In genomic region chr3:6173775-6174174, GRCm38 (mm10) we compare ENCODE assay signal across 16 mouse cellular contexts.
"Had no signal": no experiment of that assay in that cellular context is flagged by ENCODE, and none has a peak within 500 bp of the region (broad histone marks: within the 10 kb centered on the region; RNA-seq: fewer than 3 reads in every experiment).

No protein-coding gene starts in this region.

- H3K27ac ChIP-seq: kidney, postnatal 0 days; left cerebral cortex, adult 2 months; limb, embryonic 12.5 days; liver, embryonic 12.5 days; liver, embryonic 15.5 days had no signal

- H3K4me3 ChIP-seq: left cerebral cortex, adult 2 months; limb, embryonic 12.5 days; liver, embryonic 12.5 days; liver, embryonic 15.5 days had no signal

- ATAC-seq: liver, embryonic 12.5 days had no signal

- H3K4me1 ChIP-seq: liver, embryonic 12.5 days; liver, embryonic 15.5 days had no signal

- H3K9me3 ChIP-seq: liver, embryonic 12.5 days; liver, embryonic 15.5 days had no signal

- DNase-seq: kidney, adult 2 months; kidney, postnatal 36 days; layer of hippocampus, postnatal 36 days; liver; lung, adult 2 months; lung, postnatal 14 days; lung, postnatal 4 days; midbrain, embryonic 14.5 days; thymus, adult 18-20 months; thymus, postnatal 36 days had no signal

- H3K27me3 ChIP-seq: limb, embryonic 12.5 days; liver, embryonic 12.5 days; liver, embryonic 15.5 days had no signal

- H3K4me2 ChIP-seq: limb, embryonic 12.5 days; liver, embryonic 12.5 days; liver, embryonic 15.5 days; midbrain, embryonic 11.5 days had no signal

- H3K36me3 ChIP-seq: limb, embryonic 12.5 days; liver, embryonic 12.5 days; liver, embryonic 15.5 days had no signal

- H3K9ac ChIP-seq: limb, embryonic 12.5 days; liver, embryonic 12.5 days; liver, embryonic 15.5 days had no signal
